Mouse (Mus musculus) forebrain, embryonic 15.5 days (tissue): Measurements from ENCODE around the gene Prpf8. TPM values are rescaled to one million over a fixed set of nuclear protein-coding genes. Genes with fewer than 3 reads are reported as not detected.
A peak's percentile ranks its signal among the peaks of the same experiment; 100 is the strongest.

Experiments
- ATAC-seq: fragments of 200-750 bp; cut with Nextera tagmentation; replicated peaks from 2 replicates; pipeline ENCODE4 v1.8.0; 2017; ENCODE audit warnings: mild to moderate bottlenecking, moderate TSS enrichment, moderate library complexity
- H3K27ac ChIP-seq: fragments of 300-500 bp; sonication (generic); replicated peaks from 2 replicates; pipeline ENCODE4 v1.5.1; 2015; ENCODE audit warnings: mild to moderate bottlenecking, inconsistent platforms
- H3K27me3 ChIP-seq: fragments of 300-500 bp; sonication (generic); 2 replicates; pipeline ENCODE4 v1.6.1; 2015; ENCODE audit warnings: inconsistent platforms
- H3K36me3 ChIP-seq: fragments of 300-500 bp; sonication (generic); 2 replicates; pipeline ENCODE4 v1.6.1; 2015; ENCODE audit warnings: mild to moderate bottlenecking, inconsistent platforms
- H3K4me1 ChIP-seq: fragments of 300-500 bp; sonication (generic); 2 replicates; pipeline ENCODE4 v1.6.1; 2015; ENCODE audit warnings: inconsistent platforms
- H3K4me2 ChIP-seq: fragments of 300-500 bp; sonication (generic); replicated peaks from 2 replicates; pipeline ENCODE4 v1.6.1; 2015; ENCODE audit warnings: mild to moderate bottlenecking, inconsistent platforms
- H3K4me3 ChIP-seq: fragments of 300-500 bp; sonication (generic); 2 replicates; pipeline ENCODE4 v1.5.1; 2015; ENCODE audit warnings: mild to moderate bottlenecking, inconsistent platforms
- H3K9ac ChIP-seq: fragments of 300-500 bp; sonication (generic); replicated peaks from 2 replicates; pipeline ENCODE4 v1.6.1; 2015; ENCODE audit warnings: mild to moderate bottlenecking, inconsistent platforms
- H3K9me3 ChIP-seq: fragments of 300-500 bp; sonication (generic); 2 replicates; pipeline ENCODE4 v1.6.1; 2016; ENCODE audit warnings: inconsistent platforms
- WGBS: fragments of 180-500 bp; shearing (Covaris S2); methylation state at CpG from one replicate; pipeline ENCODE4 v1.1.7; 2015; ENCODE audit warnings: mixed read lengths; 5-methylcytosine and 5-hydroxymethylcytosine counted together
- polyA plus RNA-seq: library from polyadenylated mRNA; unstranded; fragments of >200 nt; fragmentation: Nextera tagmentation; extraction: Ambion mirVana; gene quantifications from 2 replicates; pipeline ENCODE4 v1.2.1, GENCODE M21; 2015

The Prpf8 gene
- polyA plus RNA-seq, 1 experiment from 2014 or later = 55.0 TPM

DNA sequence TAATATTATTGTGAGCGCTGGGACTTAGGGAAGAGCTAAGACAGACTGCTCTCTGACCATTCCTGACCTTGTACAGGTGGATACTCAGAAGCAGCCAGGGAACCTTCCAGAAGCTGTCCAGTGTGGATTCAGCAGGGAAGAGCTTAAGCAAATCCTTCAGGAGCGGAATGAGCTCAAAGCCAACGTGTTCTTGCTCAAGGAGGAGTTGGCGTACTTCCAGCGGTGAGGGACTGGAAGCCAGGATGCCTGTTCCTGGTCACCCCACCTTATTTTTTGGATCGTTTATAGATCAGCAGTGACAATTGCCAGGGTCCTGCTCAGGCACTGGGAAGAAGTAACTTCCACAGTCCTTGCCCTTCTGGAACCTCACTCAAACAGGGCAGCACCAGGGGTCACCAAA is 24.6 kb downstream of the Prpf8 start:
- ATAC-seq = no peak
- H3K4me3 ChIP-seq = no peak overlapping the region
- H3K9ac ChIP-seq = no peak overlapping the region
- no peaks in the 10 kb centered on the region for H3K27me3 ChIP-seq
- H3K9me3 ChIP-seq = no peaks in the 10 kb centered on the region
- peaks cover 15% of the 10 kb centered on the region for H3K4me1 ChIP-seq
- peaks cover 33% of the 10 kb centered on the region for H3K36me3 ChIP-seq
- no peak overlapping the region for H3K4me2 ChIP-seq
- WGBS = 77% methylated on average over 6 of the region's 6 CpGs
- no peak overlapping the region for H3K27ac ChIP-seq

DNA sequence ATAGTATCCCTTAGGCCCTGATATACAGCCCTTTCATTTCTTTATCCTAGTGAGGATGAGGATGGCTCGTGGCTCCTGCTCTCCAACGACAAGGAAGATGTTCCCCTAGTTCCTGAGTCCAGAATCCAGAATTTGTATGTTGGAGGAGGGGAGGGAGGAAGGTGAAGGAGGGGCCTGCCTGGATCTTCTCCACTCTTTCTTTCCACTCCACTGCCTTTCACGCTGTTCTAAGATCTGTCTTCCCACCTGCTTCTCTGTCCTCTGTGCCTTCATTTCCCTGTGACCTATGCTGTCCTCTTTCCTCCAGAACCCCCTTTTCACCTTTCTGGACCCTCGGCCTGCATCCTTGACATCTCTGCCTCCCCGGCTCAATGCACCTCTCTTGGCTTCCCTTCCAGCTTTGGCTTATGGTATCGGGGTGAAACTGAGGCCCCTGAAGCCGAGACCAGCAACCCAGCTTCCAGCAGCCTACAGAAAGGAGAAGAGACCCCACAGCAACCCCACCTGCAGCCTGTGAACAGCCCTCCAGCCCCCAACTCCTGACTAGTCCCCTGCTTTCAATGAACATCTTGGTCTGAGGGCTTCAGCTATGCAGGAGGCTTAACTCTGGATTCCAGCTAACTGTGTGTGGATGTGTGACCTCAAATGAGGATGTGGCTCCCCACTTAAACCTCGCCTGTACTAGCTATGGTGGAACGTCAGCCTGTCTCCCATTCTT is 25.8 kb downstream of the Prpf8 start:
- WGBS = 80% methylated on average over 9 of the region's 9 CpGs
- no peaks in the 10 kb centered on the region for H3K9me3 ChIP-seq
- peaks cover 22% of the 10 kb centered on the region for H3K36me3 ChIP-seq
- no peak overlapping the region for H3K4me2 ChIP-seq
- peaks cover 15% of the 10 kb centered on the region for H3K4me1 ChIP-seq
- H3K27ac ChIP-seq = no peak overlapping the region
- no peak overlapping the region for H3K9ac ChIP-seq
- H3K4me3 ChIP-seq = no peak overlapping the region
- no peaks in the 10 kb centered on the region for H3K27me3 ChIP-seq
- no peak for ATAC-seq

DNA sequence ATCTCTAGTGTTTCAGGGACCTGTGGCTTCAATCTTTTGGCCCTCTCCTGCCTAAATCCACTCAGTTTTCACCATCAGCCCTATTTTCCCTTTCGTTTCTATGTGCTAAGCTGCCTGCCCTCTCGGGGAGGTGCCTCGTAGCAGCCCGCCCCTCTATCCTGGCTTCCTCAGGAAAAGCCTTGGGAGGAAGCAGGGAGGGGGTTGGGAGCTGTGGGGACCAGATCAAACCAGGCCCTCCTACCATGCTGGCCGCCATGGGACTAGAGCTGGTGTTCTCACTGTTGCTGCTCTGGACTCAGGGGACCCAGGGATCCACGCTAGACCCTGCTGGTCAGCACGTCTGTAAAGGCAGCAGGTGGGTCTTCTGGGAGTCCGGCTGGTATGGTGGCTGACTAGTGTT is 26.7 kb downstream of the Prpf8 start, which contains the start of gene Scarf1:
TSS of gene Scarf1 (plus strand) at position 205 of the 400 bp plus-strand sequence.
- H3K4me3 ChIP-seq = no peak within 1 kb of the TSS
- H3K9ac ChIP-seq = no peak within 1 kb of the TSS
- peaks cover 13% of the 10 kb centered on the region for H3K36me3 ChIP-seq
- no peaks in the 10 kb centered on the region for H3K9me3 ChIP-seq
- WGBS = 62% methylated on average over 8 of the region's 8 CpGs
- no peak within 1 kb of the TSS for H3K4me2 ChIP-seq
- peaks cover 15% of the 10 kb centered on the region for H3K4me1 ChIP-seq
- no peak for ATAC-seq
- H3K27me3 ChIP-seq = no peaks in the 10 kb centered on the region
- no peak within 1 kb of the TSS for H3K27ac ChIP-seq

DNA sequence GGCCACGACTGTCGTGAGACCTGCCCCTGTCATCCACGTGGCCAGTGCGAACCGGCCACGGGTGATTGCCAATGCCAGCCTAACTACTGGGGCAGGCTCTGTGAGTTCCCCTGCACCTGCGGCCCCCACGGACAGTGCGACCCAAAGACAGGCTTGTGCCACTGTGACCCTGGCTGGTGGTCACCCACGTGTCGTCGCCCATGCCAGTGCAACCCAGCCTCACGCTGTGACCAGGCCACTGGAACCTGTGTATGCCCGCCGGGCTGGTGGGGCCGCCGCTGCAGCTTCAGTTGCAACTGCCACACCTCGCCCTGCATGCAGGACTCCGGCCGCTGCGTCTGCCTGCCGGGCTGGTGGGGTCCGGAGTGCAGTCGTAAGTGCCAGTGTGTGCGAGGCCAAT is 28.6 kb downstream of the Prpf8 start:
- Histone ChIP-seq H3K4me2 (no peak overlapping the region), H3K9me3 (no peaks in the 10 kb centered on the region), H3K4me3 (no peak overlapping the region), H3K27ac (no peak overlapping the region), H3K9ac (no peak overlapping the region), H3K36me3 (no peaks in the 10 kb centered on the region), H3K4me1 (peaks cover 6% of the 10 kb centered on the region), H3K27me3 (no peaks in the 10 kb centered on the region)
- no peak for ATAC-seq
- 93% methylated on average over 25 of the region's 25 CpGs for WGBS

DNA sequence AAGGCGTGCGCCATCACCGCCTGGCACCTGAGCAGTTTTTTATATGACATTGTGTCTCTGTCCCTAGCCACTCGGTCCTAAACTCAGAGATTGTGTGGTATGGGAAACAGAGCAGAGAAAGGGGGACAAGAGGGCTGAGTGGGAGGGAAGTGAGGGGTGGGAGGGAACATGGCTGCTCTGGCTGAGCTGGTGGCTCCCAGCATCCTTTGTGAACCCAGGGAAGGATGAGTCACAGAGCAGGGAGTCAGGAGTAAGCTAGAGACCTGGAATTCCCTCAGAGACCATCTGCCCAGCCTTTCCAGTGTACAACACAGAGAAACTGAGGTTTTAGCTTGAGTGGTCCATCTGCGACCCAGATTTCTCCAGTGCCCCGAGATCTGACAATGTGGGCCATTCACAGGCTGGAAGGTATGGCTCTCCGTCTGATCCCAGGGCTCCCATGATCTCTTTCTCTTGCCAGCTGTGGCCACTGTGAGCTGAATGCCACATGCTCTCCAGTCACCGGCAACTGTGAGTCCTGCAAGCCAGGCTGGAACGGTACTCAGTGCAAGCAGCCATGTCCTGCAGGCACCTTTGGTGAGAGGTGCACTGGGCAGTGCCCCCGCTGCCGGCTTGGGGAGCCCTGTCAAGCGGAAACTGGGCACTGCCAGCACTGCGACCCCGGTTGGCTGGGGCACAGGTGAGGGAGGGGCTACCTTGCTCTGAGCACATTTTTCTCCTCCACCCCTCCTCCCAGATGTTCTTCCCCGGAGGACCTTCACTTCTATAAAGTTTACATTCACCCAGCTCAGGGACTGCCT is 33.4 kb downstream of the Prpf8 start:
- Histone ChIP-seq H3K4me3 (no peak overlapping the region), H3K4me2 (no peak overlapping the region), H3K9me3 (no peaks in the 10 kb centered on the region), H3K9ac (no peak overlapping the region), H3K27me3 (no peaks in the 10 kb centered on the region), H3K4me1 (no peaks in the 10 kb centered on the region), H3K27ac (no peak overlapping the region), H3K36me3 (no peaks in the 10 kb centered on the region)
- WGBS = 85% methylated on average over 15 of the region's 15 CpGs
- ATAC-seq = no peak

DNA sequence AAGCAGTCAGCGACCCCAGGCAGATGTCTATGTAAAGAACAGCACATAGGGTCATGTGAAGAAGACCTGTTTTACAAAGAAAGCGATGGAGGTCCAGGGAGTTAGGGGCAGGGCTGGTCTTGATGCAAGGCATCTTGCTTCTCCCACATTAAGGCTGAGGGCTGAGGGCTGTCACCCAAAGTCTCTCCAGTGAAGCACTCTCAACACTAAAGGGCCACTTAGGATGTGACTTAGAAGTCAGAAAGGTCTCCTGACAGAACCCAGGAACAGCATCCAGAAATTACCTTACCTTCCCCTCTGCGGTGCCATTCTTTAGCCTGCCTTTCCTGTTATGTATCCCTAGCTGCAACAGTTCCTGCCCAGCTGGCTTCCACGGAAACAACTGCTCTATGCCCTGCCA is 35.0 kb downstream of the Prpf8 start:
- H3K27ac ChIP-seq = no peak overlapping the region
- no peak overlapping the region for H3K4me3 ChIP-seq
- ATAC-seq = no peak
- no peaks in the 10 kb centered on the region for H3K36me3 ChIP-seq
- H3K4me2 ChIP-seq = no peak overlapping the region
- H3K9ac ChIP-seq = no peak overlapping the region
- H3K4me1 ChIP-seq = no peaks in the 10 kb centered on the region
- 91% methylated on average over 4 of the region's 4 CpGs for WGBS
- no peaks in the 10 kb centered on the region for H3K9me3 ChIP-seq
- H3K27me3 ChIP-seq = no peaks in the 10 kb centered on the region

DNA sequence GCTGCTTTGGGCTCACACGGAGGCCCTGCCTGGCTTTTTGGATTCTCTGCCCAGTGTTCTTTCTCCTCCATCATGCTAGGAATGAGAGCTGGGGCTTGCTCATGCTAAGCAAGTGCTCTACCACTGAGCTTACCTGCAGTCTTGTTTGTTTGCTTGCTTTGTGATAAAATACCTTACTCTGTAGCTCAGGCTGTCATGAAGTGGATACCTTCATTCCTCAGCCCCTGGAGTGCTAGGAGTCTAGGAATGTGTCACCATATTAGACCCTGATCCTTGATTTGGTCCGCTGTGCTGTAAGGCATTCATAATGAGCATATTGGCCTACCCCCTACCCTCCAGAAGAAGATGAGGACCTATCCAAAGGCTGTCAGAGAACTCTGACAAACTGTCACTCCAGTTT is 36.2 kb downstream of the Prpf8 start:
- H3K27ac ChIP-seq = no peak overlapping the region
- no peaks in the 10 kb centered on the region for H3K36me3 ChIP-seq
- no peak overlapping the region for H3K4me2 ChIP-seq
- H3K4me1 ChIP-seq = no peaks in the 10 kb centered on the region
- H3K4me3 ChIP-seq = no peak overlapping the region
- no peaks in the 10 kb centered on the region for H3K27me3 ChIP-seq
- no peak for ATAC-seq
- WGBS = 81% methylated on average over 2 of the region's 2 CpGs
- no peak overlapping the region for H3K9ac ChIP-seq
- H3K9me3 ChIP-seq = no peaks in the 10 kb centered on the region

DNA sequence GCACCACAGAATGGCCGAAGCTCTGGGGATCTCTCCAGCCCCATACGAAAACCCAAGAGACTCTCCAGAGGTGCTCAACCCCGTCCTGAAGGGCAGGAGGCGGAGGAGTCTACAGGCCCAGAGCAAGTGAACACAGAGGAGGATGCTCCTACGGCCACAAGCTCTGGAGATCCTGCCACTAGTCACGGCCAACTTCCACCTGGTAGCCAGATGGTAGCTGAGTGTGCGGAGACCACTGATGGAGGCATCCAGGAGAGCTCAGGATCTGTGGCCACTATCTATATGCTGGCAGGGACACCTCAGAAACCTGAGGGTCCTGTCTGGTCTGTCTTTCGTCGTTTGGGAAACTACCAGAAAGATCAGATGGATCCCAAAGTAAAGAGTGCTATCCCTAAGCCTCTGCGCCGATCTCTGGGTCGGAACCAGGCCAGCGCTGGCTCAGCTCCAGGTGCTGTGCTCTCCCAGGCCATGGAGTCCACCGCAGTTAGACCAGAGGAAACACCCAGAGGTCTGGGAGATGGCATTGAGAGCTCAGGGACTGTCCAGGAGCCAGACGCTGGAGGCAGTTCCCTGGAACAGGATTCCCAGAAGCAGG is 39.0 kb downstream of the Prpf8 start:
- Histone ChIP-seq H3K4me3 (no peak overlapping the region), H3K36me3 (no peaks in the 10 kb centered on the region), H3K27ac (no peak overlapping the region), H3K4me1 (no peaks in the 10 kb centered on the region), H3K9ac (no peak overlapping the region), H3K9me3 (no peaks in the 10 kb centered on the region), H3K4me2 (no peak overlapping the region), H3K27me3 (no peaks in the 10 kb centered on the region)
- WGBS = 83% methylated on average over 15 of the region's 15 CpGs
- no peak for ATAC-seq

DNA sequence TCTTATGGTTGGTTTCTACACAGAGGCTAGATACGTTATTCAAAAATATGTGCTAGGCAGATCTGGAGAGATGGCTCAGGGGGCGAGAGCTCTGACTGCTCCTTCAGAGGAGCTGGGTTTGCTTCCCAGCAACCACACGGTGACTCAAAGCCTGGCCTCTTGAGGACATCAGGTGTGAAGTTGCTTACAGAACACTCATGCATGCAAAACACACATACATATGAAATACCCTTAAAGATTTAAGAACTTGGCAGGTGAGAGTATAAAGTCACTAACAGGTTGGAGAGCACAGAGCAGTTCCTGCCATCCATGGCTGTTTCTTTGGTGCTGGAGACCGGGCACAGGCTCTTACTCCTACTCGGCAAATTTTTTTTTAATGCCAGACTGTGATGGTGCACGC is 40.3 kb downstream of the Prpf8 start:
- whole genome bisulfite sequencing = 87% methylated on average over 6 of the region's 6 CpGs
- H3K27ac ChIP-seq = no peak overlapping the region
- no peak overlapping the region for H3K9ac ChIP-seq
- H3K27me3 ChIP-seq = no peaks in the 10 kb centered on the region
- H3K36me3 ChIP-seq = no peaks in the 10 kb centered on the region
- H3K4me2 ChIP-seq = no peak overlapping the region
- ATAC-seq = no peak
- no peak overlapping the region for H3K4me3 ChIP-seq
- H3K9me3 ChIP-seq = no peaks in the 10 kb centered on the region
- no peaks in the 10 kb centered on the region for H3K4me1 ChIP-seq

DNA sequence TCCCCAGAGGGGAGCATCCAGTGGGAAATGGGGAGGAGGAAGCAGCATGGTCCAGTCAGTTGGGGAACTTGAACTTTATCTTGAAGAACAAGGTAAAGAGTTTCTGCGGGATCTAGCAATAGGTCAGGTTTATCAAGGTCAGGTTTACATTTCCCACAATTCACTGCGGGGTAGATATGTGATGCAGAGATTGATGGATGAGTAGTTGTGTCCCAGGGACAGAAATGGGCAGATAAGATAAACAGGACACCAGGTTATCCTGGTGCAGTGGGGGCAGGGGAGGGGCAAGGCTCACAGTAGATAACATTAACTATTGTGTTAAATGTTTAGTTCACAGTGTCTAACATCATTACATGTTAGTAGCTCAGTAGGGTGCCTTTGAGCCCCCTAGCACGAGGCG is 43.2 kb downstream of the Prpf8 start:
- H3K36me3 ChIP-seq = no peaks in the 10 kb centered on the region
- ATAC-seq = no peak
- WGBS = 59% methylated on average over 4 of the region's 4 CpGs
- no peak overlapping the region for H3K4me2 ChIP-seq
- peaks cover 18% of the 10 kb centered on the region for H3K4me1 ChIP-seq
- no peak overlapping the region for H3K9ac ChIP-seq
- no peaks in the 10 kb centered on the region for H3K9me3 ChIP-seq
- H3K27me3 ChIP-seq = no peaks in the 10 kb centered on the region
- no peak overlapping the region for H3K27ac ChIP-seq
- no peak overlapping the region for H3K4me3 ChIP-seq

DNA sequence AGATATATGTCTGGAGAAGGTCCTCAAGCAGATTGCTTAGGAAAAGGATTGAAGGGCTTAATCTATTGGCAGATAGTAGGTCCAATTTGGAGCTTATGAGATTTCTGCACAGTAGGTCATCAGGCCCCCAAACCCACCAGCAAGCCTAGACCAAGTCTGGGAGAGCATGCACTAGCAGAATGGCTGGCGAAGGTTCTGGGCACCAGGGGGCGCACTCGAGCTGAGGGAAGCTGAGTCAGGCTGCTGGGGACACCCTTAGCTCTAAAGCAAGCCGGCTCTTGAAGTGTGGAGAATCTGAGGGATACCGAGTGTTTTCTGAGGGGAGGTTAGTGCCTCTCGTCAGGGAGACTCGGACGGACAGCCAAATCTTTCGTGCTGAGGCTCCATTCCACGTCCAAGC is 43.7 kb downstream of the Prpf8 start:
- ATAC-seq = peak; percentile 55
- H3K36me3 ChIP-seq = no peaks in the 10 kb centered on the region
- H3K27me3 ChIP-seq = no peaks in the 10 kb centered on the region
- H3K4me3 ChIP-seq = peak overlapping the region; percentile 92
- 0% methylated on average over 10 of the region's 10 CpGs for WGBS
- peaks cover 23% of the 10 kb centered on the region for H3K4me1 ChIP-seq
- H3K4me2 ChIP-seq = peak overlapping the region; percentile 97
- H3K9ac ChIP-seq = peak overlapping the region; percentile 98
- H3K9me3 ChIP-seq = no peaks in the 10 kb centered on the region
- H3K27ac ChIP-seq = peak overlapping the region; percentile 99

DNA sequence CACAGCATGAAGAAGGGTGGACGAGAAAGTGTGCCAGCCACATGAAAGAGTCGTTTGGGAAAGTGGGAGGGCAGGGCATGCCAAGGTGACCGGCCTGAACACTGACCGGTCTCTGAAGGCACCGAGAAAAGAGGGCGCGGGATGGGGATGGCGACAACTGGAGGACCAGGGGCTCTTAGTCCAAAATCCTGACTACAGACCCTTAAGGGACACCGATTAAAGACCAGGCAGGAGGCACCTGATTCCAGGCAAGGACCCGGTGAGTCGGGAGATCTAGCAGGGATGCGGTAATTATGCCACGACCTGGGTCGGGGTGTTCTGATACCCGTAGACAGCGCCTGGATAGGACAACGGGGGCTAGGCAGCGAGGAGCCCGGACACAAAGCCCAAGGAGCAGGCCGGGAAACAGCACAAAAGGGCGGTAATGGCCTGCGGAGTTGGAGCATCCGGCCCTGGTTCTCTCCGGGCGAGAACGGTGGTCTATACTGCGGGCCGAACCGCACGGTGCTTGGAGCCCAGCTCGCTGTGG is 44.3 kb downstream of the Prpf8 start:
- Histone ChIP-seq H3K9me3 (no peaks in the 10 kb centered on the region), H3K4me1 (peaks cover 23% of the 10 kb centered on the region), H3K4me2 (peak overlapping the region; percentile 97), H3K9ac (peak overlapping the region; percentile 98), H3K4me3 (peak overlapping the region; percentile 92), H3K27me3 (no peaks in the 10 kb centered on the region), H3K36me3 (no peaks in the 10 kb centered on the region), H3K27ac (peak overlapping the region; percentile 99)
- ATAC-seq = peak; percentile 38
- under 1% methylated on average over 31 of the region's 31 CpGs for WGBS
